Mouse (Mus musculus) neural tube, embryonic 15.5 days (tissue): ENCODE results near the gene Nr2f2. TPM values are rescaled to one million over a fixed set of nuclear protein-coding genes. Genes with fewer than 3 reads are reported as not detected.

Experiments
- ATAC-seq: fragments of 200-750 bp; cut with Nextera tagmentation; 2 replicates; pipeline ENCODE4 v1.8.0; 2017; ENCODE audit warnings: mild to moderate bottlenecking, moderate TSS enrichment, moderate library complexity; ENCODE audit not compliant: low FRiP score
- H3K27ac ChIP-seq: fragments of 300-500 bp; sonication (generic); replicated peaks from 2 replicates; pipeline ENCODE4 v1.5.1; 2015; ENCODE audit warnings: mild to moderate bottlenecking, inconsistent platforms
- H3K27me3 ChIP-seq: fragments of 300-500 bp; sonication (generic); replicated peaks from 2 replicates; pipeline ENCODE4 v1.6.1; 2015; ENCODE audit warnings: inconsistent platforms
- H3K36me3 ChIP-seq: fragments of 300-500 bp; sonication (generic); 2 replicates; pipeline ENCODE4 v1.6.1; 2015; ENCODE audit warnings: inconsistent platforms
- H3K4me1 ChIP-seq: fragments of 300-500 bp; sonication (generic); 2 replicates; pipeline ENCODE4 v1.6.1; 2015; ENCODE audit warnings: inconsistent platforms
- H3K4me2 ChIP-seq: fragments of 300-500 bp; sonication (generic); 2 replicates; pipeline ENCODE4 v1.6.1; 2015; ENCODE audit warnings: inconsistent platforms, mild to moderate bottlenecking, moderate library complexity
- H3K4me3 ChIP-seq: fragments of 300-500 bp; sonication (generic); replicated peaks from 2 replicates; pipeline ENCODE4 v1.5.1; 2015; ENCODE audit warnings: mild to moderate bottlenecking, inconsistent platforms
- H3K9ac ChIP-seq: fragments of 300-500 bp; sonication (generic); replicated peaks from 2 replicates; pipeline ENCODE4 v1.6.1; 2015; ENCODE audit warnings: mild to moderate bottlenecking, inconsistent platforms
- H3K9me3 ChIP-seq: fragments of 300-500 bp; sonication (generic); replicated peaks from 2 replicates; pipeline ENCODE4 v1.6.1; 2016; ENCODE audit warnings: inconsistent platforms
- WGBS: fragments of 180-500 bp; shearing (Covaris S2); methylation state at CpG from one replicate; pipeline ENCODE4 v1.1.7; 2015; ENCODE audit warnings: mixed read lengths; 5-methylcytosine and 5-hydroxymethylcytosine counted together
- polyA plus RNA-seq: library from polyadenylated mRNA; unstranded; fragments of >200 nt; fragmentation: Nextera tagmentation; extraction: Ambion mirVana; gene quantifications from 2 replicates; pipeline ENCODE4 v1.2.1, GENCODE M21; 2015

The Nr2f2 gene
- polyA plus RNA-seq, 1 experiment from 2014 or later: 62.5 TPM

GRCm38 (mm10) chr7:70329521-70330206, 36.9 kb downstream of the Nr2f2 start:
- no peak for ATAC-seq
- Histone ChIP-seq H3K4me2 (no peak overlapping the region), H3K27ac (no peak overlapping the region), H3K36me3 (no peaks in the 10 kb centered on the region), H3K9ac (no peak overlapping the region), H3K27me3 (peaks cover 90% of the 10 kb centered on the region), H3K4me3 (no peak overlapping the region), H3K9me3 (no peaks in the 10 kb centered on the region), H3K4me1 (peaks cover 24% of the 10 kb centered on the region)
- 10% methylated on average over 19 of the region's 19 CpGs for WGBS

GRCm38 (mm10) chr7:70329037-70329516, 37.5 kb downstream of the Nr2f2 start:
- no peak overlapping the region for H3K9ac ChIP-seq
- no peak overlapping the region for H3K27ac ChIP-seq
- H3K4me3 ChIP-seq: no peak overlapping the region
- no peaks in the 10 kb centered on the region for H3K9me3 ChIP-seq
- peaks cover 21% of the 10 kb centered on the region for H3K4me1 ChIP-seq
- no peaks in the 10 kb centered on the region for H3K36me3 ChIP-seq
- H3K4me2 ChIP-seq: no peak overlapping the region
- ATAC-seq: no peak
- WGBS: 14% methylated on average over 6 of the region's 6 CpGs
- H3K27me3 ChIP-seq: peaks cover 93% of the 10 kb centered on the region

- Histone ChIP-seq H3K27me3 (peaks cover 93% of the 10 kb centered on the region), H3K36me3 (no peaks in the 10 kb centered on the region), H3K27ac (no peak overlapping the region), H3K9me3 (no peaks in the 10 kb centered on the region), H3K4me1 (peaks cover 21% of the 10 kb centered on the region), H3K4me3 (no peak overlapping the region), H3K9ac (no peak overlapping the region), H3K4me2 (no peak overlapping the region)
- ATAC-seq: no peak
- WGBS: 16% methylated on average over 10 of the region's 10 CpGs
These were observed 38.1 kb downstream of the Nr2f2 start for GRCm38 (mm10) chr7:70328206-70329036.

- Histone ChIP-seq H3K4me2 (no peak overlapping the region), H3K27me3 (peaks cover 93% of the 10 kb centered on the region)
- ATAC-seq: no peak
These were observed 39.3 kb downstream of the Nr2f2 start for GRCm38 (mm10) chr7:70327191-70327590.

GRCm38 (mm10) chr7:70326176-70327035, 40.1 kb downstream of the Nr2f2 start:
- Histone ChIP-seq H3K4me2 (no peak overlapping the region), H3K4me3 (no peak overlapping the region), H3K27ac (no peak overlapping the region), H3K36me3 (no peaks in the 10 kb centered on the region), H3K9ac (no peak overlapping the region), H3K4me1 (peaks cover 14% of the 10 kb centered on the region), H3K9me3 (no peaks in the 10 kb centered on the region), H3K27me3 (peaks cover 93% of the 10 kb centered on the region)
- WGBS: 3% methylated on average over 21 of the region's 21 CpGs
- no peak for ATAC-seq

More at GRCm38 (mm10) chr7:70327191-70327590, 39.3 kb downstream of the Nr2f2 start:
- peaks cover 21% of the 10 kb centered on the region for H3K4me1 ChIP-seq
- no peak overlapping the region for H3K4me3 ChIP-seq
- no peaks in the 10 kb centered on the region for H3K9me3 ChIP-seq
- no peak overlapping the region for H3K27ac ChIP-seq
- no peaks in the 10 kb centered on the region for H3K36me3 ChIP-seq
- 15% methylated on average over 2 of the region's 2 CpGs for WGBS
- no peak overlapping the region for H3K9ac ChIP-seq

- H3K4me3 ChIP-seq: no peak overlapping the region
- peaks cover 5% of the 10 kb centered on the region; the same call in 1 of the 2 replicates for H3K4me1 ChIP-seq
- no peaks in the 10 kb centered on the region for H3K9me3 ChIP-seq
- no peak overlapping the region for H3K27ac ChIP-seq
- ATAC-seq: no peak
- no peaks in the 10 kb centered on the region for H3K36me3 ChIP-seq
- peaks cover 86% of the 10 kb centered on the region for H3K27me3 ChIP-seq
- no peak overlapping the region for H3K9ac ChIP-seq
- WGBS: 2% methylated on average over 18 of the region's 18 CpGs
- H3K4me2 ChIP-seq: no peak overlapping the region
These were observed 41.2 kb downstream of the Nr2f2 start for GRCm38 (mm10) chr7:70325381-70325780.

GRCm38 (mm10) chr7:70324541-70324940, 42.0 kb downstream of the Nr2f2 start:
- Histone ChIP-seq H3K4me2 (no peak overlapping the region), H3K27me3 (peaks cover 78% of the 10 kb centered on the region), H3K9ac (no peak overlapping the region), H3K27ac (no peak overlapping the region), H3K9me3 (no peaks in the 10 kb centered on the region), H3K36me3 (no peaks in the 10 kb centered on the region), H3K4me3 (no peak overlapping the region), H3K4me1 (peaks cover 5% of the 10 kb centered on the region; the same call in 1 of the 2 replicates)
- ATAC-seq: no peak
- 17% methylated on average over 5 of the region's 5 CpGs for WGBS

- Histone ChIP-seq H3K4me3 (no peak overlapping the region), H3K27ac (no peak overlapping the region), H3K27me3 (peaks cover 76% of the 10 kb centered on the region), H3K36me3 (no peaks in the 10 kb centered on the region), H3K9ac (no peak overlapping the region), H3K4me2 (no peak overlapping the region), H3K4me1 (peaks cover 5% of the 10 kb centered on the region; the same call in 1 of the 2 replicates), H3K9me3 (no peaks in the 10 kb centered on the region)
- WGBS: 5% methylated on average over 9 of the region's 9 CpGs
- no peak for ATAC-seq
These were observed 42.5 kb downstream of the Nr2f2 start for GRCm38 (mm10) chr7:70324041-70324440.

GRCm38 (mm10) chr7:70305716-70306115, 60.8 kb downstream of the Nr2f2 start:
- Histone ChIP-seq H3K4me1 (no peaks in the 10 kb centered on the region), H3K4me3 (no peak overlapping the region), H3K9me3 (no peaks in the 10 kb centered on the region), H3K36me3 (no peaks in the 10 kb centered on the region), H3K27ac (no peak overlapping the region), H3K4me2 (no peak overlapping the region), H3K9ac (no peak overlapping the region), H3K27me3 (no peaks in the 10 kb centered on the region)
- WGBS: 74% methylated on average over 7 of the region's 7 CpGs
- no peak for ATAC-seq

GRCm38 (mm10) chr7:70304426-70304825, 62.1 kb downstream of the Nr2f2 start:
- no peak for ATAC-seq
- H3K27ac ChIP-seq: no peak overlapping the region
- no peaks in the 10 kb centered on the region for H3K4me1 ChIP-seq
- H3K9me3 ChIP-seq: no peaks in the 10 kb centered on the region
- no peak overlapping the region for H3K4me2 ChIP-seq
- H3K9ac ChIP-seq: no peak overlapping the region
- H3K27me3 ChIP-seq: no peaks in the 10 kb centered on the region
- no peak overlapping the region for H3K4me3 ChIP-seq
- no peaks in the 10 kb centered on the region for H3K36me3 ChIP-seq
